Mouse (Mus musculus) heart, postnatal 14 days (tissue): Measurements from ENCODE around the gene Chmp5. TPM values are rescaled to one million over a fixed set of nuclear protein-coding genes. Genes with fewer than 3 reads are reported as not detected.

Experiments used
- DNase-seq, 2 experiments: peaks; one replicate each; pipeline ENCODE4 v3.0.0; 2021 to 2022
- intact Hi-C: fragments of 180-260 bp; cut with DNase I; formaldehyde crosslinking; loops from one replicate; pipeline ENCODE4 v1.15.1; 2025
- total RNA-seq, 2 experiments: library from RNA; stranded (reverse); gene quantifications; 2 replicates each; pipeline ENCODE4 v1.2.3; 2021

Gene Chmp5
- total RNA-seq, 2 experiments from 2014 or later = 32.9 to 37.3 TPM

- intact Hi-C loops = no loop called here
Measured at GRCm38 (mm10) chr4:40938793-40939192, 9.4 kb upstream of the Chmp5 start.

GRCm38 (mm10) chr4:40943651-40944050 lies 4.6 kb upstream of the Chmp5 start:
- DNase-seq = no peak
- intact Hi-C loops = no loop called here

More at GRCm38 (mm10) chr4:40938793-40939192, 9.4 kb upstream of the Chmp5 start:
- no peak for DNase-seq

- intact Hi-C loops = no loop called here
- DNase-seq = no peak
Measured at GRCm38 (mm10) chr4:40946516-40947121, 1.6 kb upstream of the Chmp5 start.

GRCm38 (mm10) chr4:40947565-40948159 lies 545 bp upstream of the Chmp5 start:
- intact Hi-C loops = loop anchor here (2.0 kb wide), 2 partner anchors 23 to 173 kb away; partner anchors contain the start of gene Nfx1
- DNase-seq = no peak

- intact Hi-C loops = no loop called here
- DNase-seq = peak in 1 of 2 experiments; percentile 10
Measured at GRCm38 (mm10) chr4:40953521-40953920, 5.3 kb downstream of the Chmp5 start.

- no peak for DNase-seq
- intact Hi-C loops = no loop called here
Measured at GRCm38 (mm10) chr4:40955942-40956341, 7.7 kb downstream of the Chmp5 start.

- intact Hi-C loops = no loop called here
- no peak for DNase-seq
Measured at GRCm38 (mm10) chr4:40963536-40963935, 15.3 kb downstream of the Chmp5 start.

GRCm38 (mm10) chr4:40969161-40969560 lies 21.0 kb downstream of the Chmp5 start:
- DNase-seq = no peak
- intact Hi-C loops = no loop called here

- intact Hi-C loops = loop anchor here (2.0 kb wide), 1 partner anchor 21 kb away; the partner anchor contains the start of genes Bag1 and Chmp5
Measured at GRCm38 (mm10) chr4:40969781-40970591, 21.8 kb downstream of the Chmp5 start.

GRCm38 (mm10) chr4:40970592-40970841 lies 22.3 kb downstream of the Chmp5 start:
- intact Hi-C loops = loop anchor here (2.0 kb wide), 1 partner anchor 22 kb away; the partner anchor contains the start of genes Bag1 and Chmp5
- no peak for DNase-seq

More at GRCm38 (mm10) chr4:40969781-40970591, 21.8 kb downstream of the Chmp5 start:
- DNase-seq = peak in 1 of 2 experiments; percentile 20

- DNase-seq = peak; percentile 93 to 95
- intact Hi-C loops = loop anchor here (2.0 kb wide), 1 partner anchor 22 kb away; the partner anchor contains the start of genes Bag1 and Chmp5
Measured at GRCm38 (mm10) chr4:40970842-40971701, 22.9 kb downstream of the Chmp5 start, which contains the start of gene Nfx1. TSS of gene Nfx1 (plus strand) at chr4:40970906.

GRCm38 (mm10) chr4:40971744-40972143 lies 23.5 kb downstream of the Chmp5 start:
- DNase-seq = peak; percentile 26 to 52
- intact Hi-C loops = loop anchor here (2.0 kb wide), 1 partner anchor 23 kb away; the partner anchor contains the start of genes Bag1 and Chmp5

- no peak for DNase-seq
- intact Hi-C loops = no loop called here
Measured at GRCm38 (mm10) chr4:40974011-40974410, 25.8 kb downstream of the Chmp5 start.

GRCm38 (mm10) chr4:40975678-40976077 lies 27.5 kb downstream of the Chmp5 start:
- DNase-seq = no peak
- intact Hi-C loops = no loop called here

GRCm38 (mm10) chr4:40976651-40977050 lies 28.4 kb downstream of the Chmp5 start:
- intact Hi-C loops = no loop called here
- DNase-seq = no peak

- intact Hi-C loops = no loop called here
- DNase-seq = no peak
Measured at GRCm38 (mm10) chr4:40979430-40979829, 31.2 kb downstream of the Chmp5 start.

- intact Hi-C loops = no loop called here
- DNase-seq = no peak
Measured at GRCm38 (mm10) chr4:40982486-40982885, 34.3 kb downstream of the Chmp5 start.

GRCm38 (mm10) chr4:40983686-40984085 lies 35.5 kb downstream of the Chmp5 start:
- DNase-seq = peak; percentile 47 to 67
- intact Hi-C loops = no loop called here

GRCm38 (mm10) chr4:40989633-40990032 lies 41.4 kb downstream of the Chmp5 start:
- intact Hi-C loops = no loop called here
- DNase-seq = no peak

GRCm38 (mm10) chr4:40996302-40996701 lies 48.1 kb downstream of the Chmp5 start:
- DNase-seq = no peak
- intact Hi-C loops = no loop called here
